Mouse (Mus musculus) small intestine, adult 2 months (tissue): ENCODE data around the gene Ak9. TPM values are rescaled to one million over a fixed set of nuclear protein-coding genes. Genes with fewer than 3 reads are reported as not detected.

ENCODE experiments used
- H3K27ac ChIP-seq: fragments of 200-500 bp; 2 replicates; pipeline ENCODE4 v1.5.1; 2012; ENCODE audit warnings: low read depth, low read length, control low read depth, inconsistent platforms; ENCODE audit not compliant: insufficient read depth
- H3K27me3 ChIP-seq: fragments of 200-500 bp; 2 replicates; pipeline ENCODE4 v1.6.1; 2012; ENCODE audit warnings: mild to moderate bottlenecking, moderate library complexity, low read length, inconsistent platforms; ENCODE audit not compliant: control insufficient read depth, insufficient read depth
- H3K36me3 ChIP-seq: fragments of 200-500 bp; 2 replicates; pipeline ENCODE4 v1.6.1; 2012; ENCODE audit warnings: mild to moderate bottlenecking, low read length, control low read depth, inconsistent platforms; ENCODE audit not compliant: control insufficient read depth, insufficient read depth
- H3K4me1 ChIP-seq: fragments of 200-500 bp; 2 replicates; pipeline ENCODE4 v1.6.1; 2012; ENCODE audit warnings: low read length, inconsistent platforms, mixed read lengths; ENCODE audit not compliant: control insufficient read depth, insufficient read depth, insufficient read length
- H3K4me3 ChIP-seq: fragments of 200-500 bp; 2 replicates; pipeline ENCODE4 v1.5.1; 2012; ENCODE audit warnings: low read depth, mild to moderate bottlenecking, control low read depth, inconsistent platforms, low read length, moderate library complexity
- CTCF ChIP-seq: fragments of 200-500 bp; IDR thresholded peaks from 2 replicates; pipeline ENCODE4 v1.5.1; 2012; ENCODE audit warnings: low read depth, mild to moderate bottlenecking, control low read depth, inconsistent platforms, low read length, moderate library complexity, mixed read lengths; ENCODE audit not compliant: insufficient replicate concordance, insufficient read length; ENCODE audit errors: extremely low read depth
- POLR2A ChIP-seq: fragments of 200-500 bp; IDR thresholded peaks from 2 replicates; pipeline ENCODE4 v1.6.1; 2012; ENCODE audit warnings: low read depth, mild to moderate bottlenecking, control low read depth, inconsistent platforms, low read length, moderate library complexity
- WGBS: fragments of 180-500 bp; shearing (Covaris S2); methylation state at CpG from one replicate; pipeline ENCODE4 v1.1.7; 2018; 5-methylcytosine and 5-hydroxymethylcytosine counted together
- polyA plus RNA-seq: library from polyadenylated mRNA; depleted of rRNA; stranded (reverse); fragments of >200 nt; gene quantifications from 2 replicates; pipeline ENCODE4 v1.2.3, GENCODE M21; 2012; rRNA removed

Gene Ak9
- not detected in 2 replicates for polyA plus RNA-seq

DNA sequence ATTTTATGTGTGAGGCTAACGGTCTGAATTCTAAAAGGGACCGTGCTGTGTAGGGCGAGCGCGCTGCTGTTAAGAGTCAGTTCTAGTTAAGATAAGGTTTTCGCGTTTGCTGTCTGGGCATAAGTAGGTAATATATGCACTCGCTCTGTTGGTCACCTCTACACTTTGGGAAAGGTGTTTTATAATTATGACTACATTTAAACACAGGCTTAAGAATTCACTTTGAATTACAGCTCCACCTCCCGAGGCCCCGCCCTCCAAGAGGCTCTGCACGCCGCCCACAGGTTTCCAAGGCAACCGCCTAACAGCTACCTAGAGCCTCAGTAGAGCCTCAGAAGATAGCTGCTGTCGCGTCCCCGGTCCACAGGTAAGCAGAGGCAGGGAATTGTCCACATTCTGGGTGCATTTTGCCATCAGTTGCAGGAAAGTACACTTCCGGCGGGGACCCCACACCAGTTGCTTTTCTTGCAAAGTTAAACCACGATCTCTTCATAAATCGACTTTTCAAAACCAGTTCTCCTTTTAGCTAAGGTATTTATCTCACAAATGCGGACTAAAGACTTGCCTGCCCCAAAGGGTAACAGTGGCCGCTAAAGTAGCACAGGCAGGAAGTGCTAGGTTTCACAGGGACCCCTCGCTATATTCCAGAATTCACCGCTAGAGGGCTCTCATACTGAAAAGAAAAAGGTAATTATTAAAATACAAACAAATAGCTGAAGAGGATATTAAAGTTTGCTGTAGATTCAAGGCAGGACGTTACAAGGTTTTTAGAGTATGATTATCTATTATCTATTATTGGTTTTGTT, at the start of gene Ak9:
Gene Ak9, plus strand, starts transcription at position 342 of the 806 bp plus-strand sequence.
- WGBS = under 1% methylated on average over 25 of the region's 25 CpGs
- no peaks in the 10 kb centered on the region for H3K36me3 ChIP-seq
- H3K4me1 ChIP-seq = no peaks in the 10 kb centered on the region
- no peak for TF ChIP-seq POLR2A
- peak; percentile 86; the same call in 1 of the 2 replicates for TF ChIP-seq CTCF
- peak within 1 kb of the TSS; percentile 17; the same call in 1 of the 2 replicates for H3K27ac ChIP-seq
- no peaks in the 10 kb centered on the region for H3K27me3 ChIP-seq
- peak within 1 kb of the TSS; percentile 87 for H3K4me3 ChIP-seq

DNA sequence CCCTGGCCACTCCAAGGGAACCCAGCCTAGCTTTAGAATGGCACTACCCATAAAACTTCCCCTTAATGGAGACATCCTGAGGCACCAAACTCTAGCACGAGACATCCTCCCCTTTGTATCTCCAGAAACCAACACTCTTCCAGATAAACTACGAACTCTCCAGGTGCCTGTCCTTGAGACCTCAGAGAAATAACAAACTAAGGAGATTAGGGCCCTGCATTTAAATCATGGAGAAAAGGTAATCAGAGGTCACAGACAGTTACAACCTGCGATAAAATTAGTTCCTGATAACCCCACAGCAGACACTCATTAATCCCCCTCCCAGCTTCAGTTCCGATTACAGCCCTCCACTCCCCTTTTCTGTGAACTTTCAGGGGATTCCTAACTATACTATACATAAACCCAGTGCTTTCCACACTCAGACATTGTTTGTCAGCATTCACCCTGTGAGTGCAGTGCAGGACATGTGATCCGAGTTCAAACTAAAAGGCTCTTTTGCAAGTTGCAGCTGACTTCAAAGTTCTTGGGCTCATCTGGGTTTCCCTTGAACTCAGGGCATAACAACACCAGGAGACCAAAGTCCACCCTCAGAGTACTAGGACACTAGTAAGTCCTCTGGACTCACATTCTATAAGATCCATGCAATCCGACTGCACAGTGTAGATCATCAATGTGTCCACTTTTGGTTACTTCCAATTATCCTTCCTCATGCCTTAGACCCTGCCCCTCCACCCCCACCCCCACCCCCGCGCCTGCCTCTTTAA, 43.4 kb upstream of the Ak9 start:
- H3K4me1 ChIP-seq = peaks cover 10% of the 10 kb centered on the region; the same call in 1 of the 2 replicates
- no peaks in the 10 kb centered on the region for H3K27me3 ChIP-seq
- TF ChIP-seq POLR2A (no peak), CTCF (no peak)
- peak overlapping the region; percentile 32; the same call in 1 of the 2 replicates for H3K27ac ChIP-seq
- WGBS = 41% methylated on average over 8 of the region's 8 CpGs
- no peak overlapping the region for H3K4me3 ChIP-seq
- peaks cover 12% of the 10 kb centered on the region for H3K36me3 ChIP-seq

DNA sequence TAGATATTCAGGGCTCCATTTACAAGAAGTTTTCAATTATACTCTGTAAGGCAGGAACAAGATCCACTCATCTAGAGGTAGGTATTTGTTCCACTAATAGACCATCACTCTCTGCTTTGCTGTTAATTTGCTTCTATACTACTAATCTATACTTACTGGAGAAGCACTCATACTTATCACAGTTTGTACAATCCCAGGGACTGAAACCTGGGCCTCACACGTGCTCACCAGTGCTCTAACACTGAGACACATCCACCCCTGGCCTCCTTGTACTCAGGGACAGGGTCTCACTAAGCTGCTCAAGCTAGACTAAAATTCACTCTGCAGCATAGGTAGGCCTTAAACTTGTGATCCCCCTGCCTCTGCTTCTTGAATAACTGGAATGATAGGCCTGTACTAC, 42.6 kb upstream of the Ak9 start:
- H3K4me1 ChIP-seq = peaks cover 10% of the 10 kb centered on the region; the same call in 1 of the 2 replicates
- H3K36me3 ChIP-seq = peaks cover 10% of the 10 kb centered on the region
- peak overlapping the region; percentile 69 for H3K27ac ChIP-seq
- no peak for TF ChIP-seq POLR2A
- TF ChIP-seq CTCF = no peak
- H3K4me3 ChIP-seq = no peak overlapping the region
- no peaks in the 10 kb centered on the region for H3K27me3 ChIP-seq
- 43% methylated on average over 1 of the region's 1 CpGs for WGBS

DNA sequence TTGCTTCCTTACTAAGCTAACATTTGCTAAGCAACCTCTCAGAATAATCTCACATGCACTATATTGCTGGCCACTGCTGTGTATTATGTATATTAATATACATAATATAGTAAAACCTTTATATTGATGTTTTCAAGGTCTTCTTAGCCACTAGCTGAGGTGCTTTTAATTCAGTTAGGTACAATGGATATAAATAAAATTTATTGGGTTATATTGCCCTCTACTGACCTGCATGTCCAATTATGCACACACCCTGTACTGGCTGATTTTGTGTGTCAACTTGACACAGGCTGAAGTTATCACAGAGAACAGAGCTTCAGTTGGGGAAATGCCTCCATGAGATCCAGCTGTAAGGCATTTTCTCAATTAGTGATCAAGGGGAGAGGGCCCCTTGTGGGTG, 41.9 kb upstream of the Ak9 start:
- Histone ChIP-seq H3K36me3 (peaks cover 10% of the 10 kb centered on the region), H3K4me3 (no peak overlapping the region), H3K27ac (no peak overlapping the region; the same call in 1 of the 2 replicates), H3K4me1 (peaks cover 10% of the 10 kb centered on the region; the same call in 1 of the 2 replicates), H3K27me3 (no peaks in the 10 kb centered on the region)
- TF ChIP-seq POLR2A (no peak), CTCF (no peak)

DNA sequence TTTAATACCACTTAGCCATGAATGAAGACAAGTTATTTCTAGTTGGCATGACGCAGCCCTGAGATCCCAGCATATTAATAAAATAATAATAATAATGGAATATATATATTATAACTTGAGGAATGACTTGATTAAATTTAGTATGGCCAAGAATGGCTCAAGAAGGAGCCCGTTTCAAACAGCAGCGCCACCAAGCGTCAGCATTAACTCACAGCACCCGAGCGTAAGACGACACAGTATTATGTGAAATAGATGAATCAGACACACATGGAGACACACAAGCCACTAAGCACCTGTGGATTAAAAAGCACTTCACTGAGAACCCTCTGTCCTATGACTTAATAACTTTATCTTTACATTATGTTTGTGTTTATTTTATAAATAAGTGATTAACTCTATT, 31.9 kb upstream of the Ak9 start:
- WGBS = 69% methylated on average over 7 of the region's 7 CpGs
- TF ChIP-seq POLR2A = no peak
- peak; percentile 45; the same call in 1 of the 2 replicates for TF ChIP-seq CTCF
- no peak overlapping the region for H3K4me3 ChIP-seq
- H3K27me3 ChIP-seq = no peaks in the 10 kb centered on the region
- no peak overlapping the region for H3K27ac ChIP-seq
- peaks cover 15% of the 10 kb centered on the region for H3K36me3 ChIP-seq
- H3K4me1 ChIP-seq = no peaks in the 10 kb centered on the region

DNA sequence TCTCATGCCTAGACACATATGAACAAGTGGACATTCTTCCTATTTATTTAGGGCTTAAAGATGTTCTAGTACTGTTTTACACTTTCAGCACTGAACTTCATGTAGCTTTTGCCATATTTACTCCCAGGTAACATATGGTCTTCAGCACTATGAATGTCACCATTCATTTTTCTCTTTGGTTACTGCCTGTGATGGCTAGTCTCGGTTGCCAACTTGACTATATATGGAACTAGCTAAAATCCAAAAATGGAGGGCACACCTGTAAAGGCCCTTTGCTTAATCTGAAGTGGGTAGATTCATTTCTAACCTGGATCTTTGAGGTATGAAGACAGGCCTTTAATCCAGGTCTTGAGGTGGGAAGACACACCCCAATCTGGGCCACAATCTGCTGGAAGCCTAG, 28.9 kb upstream of the Ak9 start:
- Histone ChIP-seq H3K27ac (no peak overlapping the region), H3K27me3 (no peaks in the 10 kb centered on the region), H3K36me3 (peaks cover 13% of the 10 kb centered on the region), H3K4me3 (no peak overlapping the region), H3K4me1 (0 out of 2 replicates have a peak, but pooled peaks cover 2% of the 10 kb centered on the region)
- TF ChIP-seq POLR2A = no peak
- no peak for TF ChIP-seq CTCF
- WGBS = 89% methylated on average over 1 of the region's 1 CpGs

DNA sequence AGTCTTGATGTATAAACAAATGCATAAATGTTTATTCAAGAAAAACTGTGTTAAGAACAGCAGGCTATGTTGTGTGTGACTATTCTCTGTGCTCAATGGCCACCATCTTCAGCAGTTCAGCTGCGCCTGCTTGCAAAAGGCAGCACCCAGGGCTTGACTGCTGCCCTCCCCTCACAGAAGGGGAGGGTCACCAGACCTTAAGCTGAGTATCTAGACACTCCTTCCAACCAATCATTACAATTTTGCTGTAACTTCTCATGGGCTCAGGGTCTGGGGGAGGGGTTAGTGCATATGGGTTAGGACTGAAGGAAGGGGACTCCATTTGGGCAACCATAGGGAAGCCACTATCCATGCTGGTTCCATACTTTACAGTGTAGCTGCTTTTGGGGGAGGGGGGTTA, 25.0 kb upstream of the Ak9 start:
- Histone ChIP-seq H3K4me1 (0 out of 2 replicates have a peak, but pooled peaks cover 2% of the 10 kb centered on the region), H3K27ac (no peak overlapping the region), H3K27me3 (no peaks in the 10 kb centered on the region), H3K36me3 (peaks cover 12% of the 10 kb centered on the region), H3K4me3 (no peak overlapping the region)
- TF ChIP-seq CTCF (no peak), POLR2A (no peak)
- 88% methylated on average over 1 of the region's 1 CpGs for WGBS
